In the genomic region with DNA sequence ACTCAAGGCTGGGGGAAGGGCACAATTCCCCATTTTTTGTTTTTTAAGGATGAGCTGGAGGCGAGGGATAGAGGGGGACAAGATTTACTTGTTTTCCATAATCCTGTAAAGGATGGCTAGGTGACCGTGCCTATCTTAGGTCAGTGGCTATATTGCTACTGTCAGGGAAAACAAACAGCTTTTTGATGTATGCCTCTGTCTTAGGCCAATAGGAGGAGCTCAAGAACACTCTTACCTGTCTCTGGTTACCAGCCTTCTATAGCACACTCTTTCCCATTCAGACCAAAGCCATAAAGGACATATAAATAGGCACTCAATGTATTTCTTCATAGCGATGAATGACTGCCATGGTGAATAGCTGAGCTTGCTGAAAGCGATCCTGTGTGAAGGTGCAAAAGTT, we compare ENCODE assay signal across 42 mouse cellular contexts. TPM values are rescaled to one million over a fixed set of nuclear protein-coding genes. Genes with fewer than 3 reads are reported as not detected.
DNase-seq lines count a peak whose midpoint lies in the region; ATAC-seq and TF ChIP-seq lines count a peak whose summit lies in the region.
"Had no signal": no experiment of that assay in that cellular context is flagged by ENCODE, and none has a peak within 500 bp of the region (broad histone marks: within the 10 kb centered on the region; RNA-seq: fewer than 3 reads in every experiment).

No protein-coding gene starts in this region.

- peak; percentile 37 for DNase-seq in CD4-positive helper T cell, adult 2 months (ENCODE audit: low read depth, low spot score)
- DNase-seq in stomach, postnatal 0 days (ENCODE audit: low spot score), result no peak
- DNase-seq in thymus, adult 18-20 months, result no peak
- no peak for DNase-seq in layer of hippocampus, adult 2 months (ENCODE audit: low spot score in 2 of 2)
- DNase-seq: adrenal gland, postnatal 25 days; cerebellum, adult 11-12 months; cerebellum, postnatal 10 days; forebrain, postnatal 0 days; heart, postnatal 36 days; kidney, adult 11 months; kidney, postnatal 36 days; layer of hippocampus, postnatal 36 days; lung, embryonic 14.5 days; lung, postnatal 36 days; right cerebral cortex, postnatal 25 days; thymus, adult 2 months; thymus, postnatal 36 days had no signal

- no peak overlapping the region for H3K4me2 ChIP-seq in intestine, postnatal 0 days (replicated peaks; ENCODE audit: low read depth)
- no peak overlapping the region for H3K4me2 ChIP-seq in intestine, embryonic 16.5 days (ENCODE audit: low read depth, low read length)
- no peak overlapping the region for H3K4me2 ChIP-seq in stomach, postnatal 0 days (replicated peaks; ENCODE audit: low read depth)
- H3K4me2 ChIP-seq: embryonic facial prominence, embryonic 15.5 days; forebrain, embryonic 12.5 days; hindbrain, embryonic 12.5 days; limb, embryonic 15.5 days; lung, embryonic 14.5 days; midbrain, embryonic 12.5 days; neural tube, embryonic 13.5 days had no signal

- WGBS in intestine, postnatal 0 days, result 46% methylated on average over 4 of the region's 4 CpGs
- WGBS in intestine, embryonic 16.5 days, result 49% methylated on average over 4 of the region's 4 CpGs
- WGBS in stomach, postnatal 0 days, result 44% methylated on average over 4 of the region's 4 CpGs

- H3K27me3 ChIP-seq in intestine, postnatal 0 days (replicated peaks; ENCODE audit: control insufficient read depth, insufficient read depth, low read length), result no peaks in the 10 kb centered on the region
- no peaks in the 10 kb centered on the region for H3K27me3 ChIP-seq in intestine, embryonic 16.5 days (replicated peaks; ENCODE audit: control insufficient read depth, insufficient read depth, low read length)
- no peaks in the 10 kb centered on the region for H3K27me3 ChIP-seq in stomach, postnatal 0 days (ENCODE audit: control insufficient read depth, insufficient read depth, low read length)
- H3K27me3 ChIP-seq: embryonic facial prominence, embryonic 15.5 days; forebrain, embryonic 12.5 days; hindbrain, embryonic 12.5 days; limb, embryonic 15.5 days; midbrain, embryonic 12.5 days; neural tube, embryonic 13.5 days; Patski had no signal

- H3K9me3 ChIP-seq in intestine, postnatal 0 days (ENCODE audit: control insufficient read depth), result no peaks in the 10 kb centered on the region
- no peaks in the 10 kb centered on the region for H3K9me3 ChIP-seq in intestine, embryonic 16.5 days (ENCODE audit: control insufficient read depth, low read length)
- H3K9me3 ChIP-seq in stomach, postnatal 0 days (ENCODE audit: control insufficient read depth, low read length), result no peaks in the 10 kb centered on the region
- H3K9me3 ChIP-seq: embryonic facial prominence, embryonic 10.5 days; embryonic facial prominence, embryonic 15.5 days; forebrain, embryonic 12.5 days; heart, embryonic 10.5 days; hindbrain, embryonic 12.5 days; limb, embryonic 10.5 days; limb, embryonic 15.5 days; midbrain, embryonic 12.5 days; neural tube, embryonic 13.5 days had no signal

- TF ChIP-seq EP300 in stomach, postnatal 0 days (optimal IDR thresholded peaks at IDR 0.05), result no peak

- ATAC-seq in intestine, postnatal 0 days, result no peak
- no peak for ATAC-seq in intestine, embryonic 16.5 days
- peak; percentile 32 for ATAC-seq in activated CD4-positive, CD25-positive, alpha-beta regulatory T cell, adult 4 months
- no peak for ATAC-seq in stomach, postnatal 0 days (ENCODE audit: low FRiP score, low TSS enrichment)
- ATAC-seq: forebrain, postnatal 0 days; hindbrain, postnatal 0 days; Patski had no signal

- H3K9ac ChIP-seq in intestine, postnatal 0 days (ENCODE audit: low read depth, low read length), result no peak overlapping the region
- H3K9ac ChIP-seq in intestine, embryonic 16.5 days (ENCODE audit: low read depth, low read length), result no peak overlapping the region
- H3K9ac ChIP-seq in stomach, postnatal 0 days (ENCODE audit: low read length), result no peak overlapping the region
- H3K9ac ChIP-seq: embryonic facial prominence, embryonic 15.5 days; forebrain, embryonic 12.5 days; forebrain, postnatal 0 days; hindbrain, embryonic 12.5 days; limb, embryonic 15.5 days; liver, embryonic 14.5 days; lung, embryonic 14.5 days; midbrain, embryonic 12.5 days; neural tube, embryonic 13.5 days had no signal

- H3K27ac ChIP-seq in intestine, postnatal 0 days (ENCODE audit: low read depth, low read length), result no peak overlapping the region
- H3K27ac ChIP-seq in intestine, embryonic 16.5 days (ENCODE audit: low read length), result no peak overlapping the region
- H3K27ac ChIP-seq in stomach, postnatal 0 days (replicated peaks), result no peak overlapping the region
- no peak overlapping the region for H3K27ac ChIP-seq in layer of hippocampus, adult 2 months
- H3K27ac ChIP-seq: embryonic facial prominence, embryonic 10.5 days; embryonic facial prominence, embryonic 15.5 days; forebrain, embryonic 12.5 days; heart, embryonic 10.5 days; hindbrain, embryonic 12.5 days; hindbrain, postnatal 0 days; limb, embryonic 10.5 days; limb, embryonic 15.5 days; liver, embryonic 14.5 days; midbrain, embryonic 12.5 days; neural tube, embryonic 13.5 days had no signal

- H3K4me3 ChIP-seq in intestine, postnatal 0 days (ENCODE audit: low read depth, low read length), result no peak overlapping the region
- H3K4me3 ChIP-seq in intestine, embryonic 16.5 days (ENCODE audit: low read length), result no peak overlapping the region
- H3K4me3 ChIP-seq in stomach, postnatal 0 days (ENCODE audit: low read depth, low read length), result no peak overlapping the region
- no peak overlapping the region for H3K4me3 ChIP-seq in layer of hippocampus, adult 2 months
- H3K4me3 ChIP-seq: embryonic facial prominence, embryonic 10.5 days; embryonic facial prominence, embryonic 15.5 days; forebrain, embryonic 12.5 days; heart, embryonic 10.5 days; hindbrain, embryonic 12.5 days; limb, embryonic 10.5 days; limb, embryonic 15.5 days; midbrain, embryonic 12.5 days; myocyte; neural tube, embryonic 13.5 days had no signal

- no peaks in the 10 kb centered on the region for H3K4me1 ChIP-seq in intestine, postnatal 0 days (replicated peaks; ENCODE audit: control insufficient read depth, insufficient read depth, low read length)
- no peaks in the 10 kb centered on the region for H3K4me1 ChIP-seq in intestine, embryonic 16.5 days (ENCODE audit: control insufficient read depth, insufficient read depth, low read length)
- H3K4me1 ChIP-seq in stomach, postnatal 0 days (replicated peaks; ENCODE audit: control insufficient read depth, insufficient read depth), result no peaks in the 10 kb centered on the region
- H3K4me1 ChIP-seq: embryonic facial prominence, embryonic 15.5 days; forebrain, embryonic 12.5 days; heart, embryonic 10.5 days; hindbrain, embryonic 12.5 days; limb, embryonic 15.5 days; neural tube, embryonic 13.5 days had no signal

- TF ChIP-seq CTCF in intestine, postnatal 0 days (IDR thresholded peaks at IDR 0.05; ENCODE audit: low read depth), result peak; percentile 58
- TF ChIP-seq CTCF in stomach, postnatal 0 days (IDR thresholded peaks at IDR 0.05; ENCODE audit: low read depth), result peak; percentile 43; the same call in 1 of the 2 replicates
- no peak for TF ChIP-seq CTCF in layer of hippocampus, adult 2 months (conservative IDR thresholded peaks at IDR 0.05)

- H3K36me3 ChIP-seq in intestine, postnatal 0 days (ENCODE audit: control insufficient read depth, insufficient read depth), result no peaks in the 10 kb centered on the region
- no peaks in the 10 kb centered on the region for H3K36me3 ChIP-seq in intestine, embryonic 16.5 days (ENCODE audit: control insufficient read depth, insufficient read depth, low read length)
- no peaks in the 10 kb centered on the region for H3K36me3 ChIP-seq in stomach, postnatal 0 days (ENCODE audit: control insufficient read depth, insufficient read depth, low read length)
- H3K36me3 ChIP-seq: embryonic facial prominence, embryonic 10.5 days; embryonic facial prominence, embryonic 15.5 days; forebrain, embryonic 12.5 days; heart, embryonic 10.5 days; hindbrain, embryonic 12.5 days; limb, embryonic 10.5 days; limb, embryonic 15.5 days; midbrain, embryonic 12.5 days; neural tube, embryonic 13.5 days had no signal

RNA-seq across cellular contexts. Expression of gene Olfr374, which starts 11.8 kb away (rescaled TPM):
- polyA plus RNA-seq in intestine, postnatal 0 days (2015; fragmentation: Nextera tagmentation; extraction: Ambion mirVana), result not detected in 2 replicates
- polyA plus RNA-seq in intestine, embryonic 16.5 days (2015; fragmentation: Nextera tagmentation; extraction: Ambion mirVana), result 0.13 TPM in 1 of 2 replicates, not detected in the other
- under 1 TPM in 1 of 2 experiments, not detected in 1; 0.20 TPM for polyA plus RNA-seq in activated CD4-positive, CD25-positive, alpha-beta regulatory T cell, adult 4 months (2017; shearing (Covaris generic))
- 0.06 TPM in 1 of 2 replicates, not detected in the other for polyA plus RNA-seq in stomach, postnatal 0 days (2015; fragmentation: Nextera tagmentation; extraction: Ambion mirVana)
- total RNA-seq in layer of hippocampus, adult 2 months (2021), result not detected
- total RNA-seq: adrenal gland, postnatal 25 days; common myeloid progenitor, adult 5-6 weeks; forebrain, postnatal 0 days; gastrocnemius, adult 8-10 months; gastrocnemius, postnatal 4 days; heart, postnatal 36 days; hindbrain, postnatal 0 days; layer of hippocampus, postnatal 36 days; left cerebral cortex, postnatal 10 days; megakaryocyte, adult 5-6 weeks; midbrain, postnatal 0 days had no signal
- polyA plus RNA-seq: embryonic facial prominence, embryonic 10.5 days; forebrain, postnatal 0 days; heart, embryonic 10.5 days; heart, embryonic 16.5 days; hindbrain, embryonic 12.5 days; hindbrain, postnatal 0 days; kidney, embryonic 14.5 days; limb, embryonic 10.5 days; liver, embryonic 14.5 days; midbrain, embryonic 12.5 days; midbrain, postnatal 0 days; myocyte; neural tube, embryonic 13.5 days had no signal

RNA-seq across cellular contexts. Expression of gene Tpm4, which starts 16.2 kb away (rescaled TPM):
- 277 and 300 TPM in 2 replicates for polyA plus RNA-seq in intestine, postnatal 0 days (2015; fragmentation: Nextera tagmentation; extraction: Ambion mirVana)
- polyA plus RNA-seq in intestine, embryonic 16.5 days (2015; fragmentation: Nextera tagmentation; extraction: Ambion mirVana), result 510 and 538 TPM in 2 replicates
- polyA plus RNA-seq in activated CD4-positive, CD25-positive, alpha-beta regulatory T cell, adult 4 months (2017; shearing (Covaris generic)), result 100 to 1,000 TPM; 291 to 296 TPM
- 330 and 364 TPM in 2 replicates for polyA plus RNA-seq in stomach, postnatal 0 days (2015; fragmentation: Nextera tagmentation; extraction: Ambion mirVana)
- total RNA-seq in layer of hippocampus, adult 2 months (2021), result 10 to 100 TPM; 25.2 to 25.4 TPM

RNA-seq across cellular contexts. Expression of gene Olfr373, which starts 35.6 kb away (rescaled TPM):
- 0.08 and 0.14 TPM in 2 replicates for polyA plus RNA-seq in intestine, postnatal 0 days (2015; fragmentation: Nextera tagmentation; extraction: Ambion mirVana)
- polyA plus RNA-seq in intestine, embryonic 16.5 days (2015; fragmentation: Nextera tagmentation; extraction: Ambion mirVana), result 0.11 and 0.16 TPM in 2 replicates
- polyA plus RNA-seq in activated CD4-positive, CD25-positive, alpha-beta regulatory T cell, adult 4 months (2017; shearing (Covaris generic)), result under 1 TPM in 1 of 2 experiments, not detected in 1; 0.20 TPM
- polyA plus RNA-seq in stomach, postnatal 0 days (2015; fragmentation: Nextera tagmentation; extraction: Ambion mirVana), result 0.05 TPM in 1 of 2 replicates, not detected in the other
- not detected for total RNA-seq in layer of hippocampus, adult 2 months (2021)
- total RNA-seq: adrenal gland, postnatal 25 days; common myeloid progenitor, adult 5-6 weeks; forebrain, postnatal 0 days; gastrocnemius, adult 8-10 months; gastrocnemius, postnatal 4 days; heart, postnatal 36 days; hindbrain, postnatal 0 days; layer of hippocampus, adult 8-10 months; layer of hippocampus, postnatal 36 days; left cerebral cortex, postnatal 10 days; megakaryocyte, adult 5-6 weeks; midbrain, postnatal 0 days had no signal
- polyA plus RNA-seq: forebrain, embryonic 12.5 days; forebrain, postnatal 0 days; heart, embryonic 16.5 days; hindbrain, embryonic 12.5 days; kidney, embryonic 14.5 days; limb, embryonic 10.5 days; limb, embryonic 15.5 days; liver, embryonic 14.5 days; lung, embryonic 14.5 days; midbrain, embryonic 12.5 days; midbrain, postnatal 0 days; myocyte; neural tube, embryonic 13.5 days; thymus, adult 2 months had no signal

RNA-seq across cellular contexts. Expression of gene Rab8a, which starts 42.4 kb away (rescaled TPM):
- polyA plus RNA-seq in intestine, postnatal 0 days (2015; fragmentation: Nextera tagmentation; extraction: Ambion mirVana), result 165 and 177 TPM in 2 replicates
- 177 and 178 TPM in 2 replicates for polyA plus RNA-seq in intestine, embryonic 16.5 days (2015; fragmentation: Nextera tagmentation; extraction: Ambion mirVana)
- polyA plus RNA-seq in activated CD4-positive, CD25-positive, alpha-beta regulatory T cell, adult 4 months (2017; shearing (Covaris generic)), result 100 to 1,000 TPM; 159 to 162 TPM
- 84.0 and 88.6 TPM in 2 replicates for polyA plus RNA-seq in stomach, postnatal 0 days (2015; fragmentation: Nextera tagmentation; extraction: Ambion mirVana)
- 10 to 100 TPM; 35.4 to 36.1 TPM for total RNA-seq in layer of hippocampus, adult 2 months (2021)
